Mouse (Mus musculus) layer of hippocampus, adult 18-20 months (tissue): ENCODE results near the gene Tmem268. TPM values are rescaled to one million over a fixed set of nuclear protein-coding genes. Genes with fewer than 3 reads are reported as not detected.

Experiments used
- DNase-seq, 2 experiments: peaks; one replicate each; pipeline ENCODE4 v3.0.0; 2022; ENCODE audit warnings: low spot score in 2 of 2
- total RNA-seq, 2 experiments: library from RNA; stranded (reverse); gene quantifications; 2 replicates each; pipeline ENCODE4 v1.2.3; 2021

Gene Tmem268
- total RNA-seq, 2 experiments from 2014 or later: 7.4 to 7.5 TPM

- no peak for DNase-seq
These were observed 4.0 kb upstream of the Tmem268 start for GRCm38 (mm10) chr4:63554616-63555015.

- no peak for DNase-seq
These were observed 3.5 kb upstream of the Tmem268 start for GRCm38 (mm10) chr4:63555111-63555510.

DNA sequence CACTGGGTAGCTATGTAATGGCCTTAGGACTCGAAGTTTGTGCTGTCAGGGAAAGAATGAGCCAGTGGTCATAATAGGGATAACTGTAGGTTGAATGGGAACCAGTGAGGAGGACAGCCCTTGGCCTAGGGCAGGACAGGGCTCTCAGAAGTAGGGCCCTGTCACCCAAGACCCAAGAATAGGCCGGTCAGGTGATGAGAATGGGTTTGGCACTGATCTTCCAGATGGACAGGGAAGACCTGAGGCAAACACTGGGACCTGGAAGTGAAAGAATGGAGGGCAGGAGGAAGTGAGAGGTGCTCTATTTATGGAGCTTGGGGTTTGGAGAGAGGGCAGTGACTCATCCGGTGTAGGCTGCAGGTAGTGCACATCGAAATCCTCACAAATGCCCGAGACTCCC is 1.9 kb upstream of the Tmem268 start:
- DNase-seq: no peak

DNA sequence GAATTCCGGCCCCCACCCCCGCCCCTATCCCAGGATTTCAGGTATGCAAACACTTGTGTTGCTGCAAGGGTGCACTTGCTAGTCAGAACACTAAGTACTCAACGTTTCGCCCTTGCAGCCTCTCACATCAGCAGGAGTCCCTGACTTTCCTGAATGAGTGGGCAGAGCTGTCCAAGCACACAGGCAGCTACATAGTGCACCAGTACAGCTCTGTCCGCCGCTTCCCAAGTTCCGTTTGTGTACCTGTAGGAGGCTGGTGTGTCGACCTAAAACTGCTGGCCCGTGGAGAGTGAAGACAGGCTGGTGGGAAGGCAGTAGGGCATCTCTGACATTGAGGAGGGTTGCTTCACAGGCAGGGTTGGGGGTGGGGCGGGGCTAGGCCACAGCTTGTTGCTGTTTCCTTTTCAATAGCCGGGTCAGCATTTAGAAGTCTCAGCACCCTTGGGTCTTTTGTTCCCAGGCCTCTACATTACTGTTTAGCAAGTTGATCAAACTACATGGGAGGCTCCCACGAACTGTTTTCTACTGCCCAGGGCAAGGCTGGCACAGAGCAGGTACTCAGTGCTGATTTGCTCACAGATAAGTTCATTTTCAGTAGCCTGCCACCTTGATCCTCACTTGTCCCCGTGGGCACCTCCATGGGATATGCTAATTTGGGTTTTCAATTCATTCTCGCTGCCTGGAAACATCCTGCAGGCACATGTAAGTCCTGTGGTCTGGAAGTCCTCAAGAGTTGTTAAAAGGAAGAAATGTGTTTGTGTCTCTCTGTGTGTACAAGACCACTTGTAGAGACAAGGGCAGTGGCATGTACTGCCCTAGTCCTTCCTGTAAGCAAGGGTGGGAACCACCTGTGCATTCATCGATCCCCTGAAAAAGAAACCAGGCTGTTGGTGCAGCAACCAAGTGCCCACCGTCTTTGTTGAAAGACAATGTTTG is 1.2 kb upstream of the Tmem268 start:
- DNase-seq: no peak

GRCm38 (mm10) chr4:63559127-63559697 is 631 bp downstream of the Tmem268 start:
- DNase-seq: no peak

DNA sequence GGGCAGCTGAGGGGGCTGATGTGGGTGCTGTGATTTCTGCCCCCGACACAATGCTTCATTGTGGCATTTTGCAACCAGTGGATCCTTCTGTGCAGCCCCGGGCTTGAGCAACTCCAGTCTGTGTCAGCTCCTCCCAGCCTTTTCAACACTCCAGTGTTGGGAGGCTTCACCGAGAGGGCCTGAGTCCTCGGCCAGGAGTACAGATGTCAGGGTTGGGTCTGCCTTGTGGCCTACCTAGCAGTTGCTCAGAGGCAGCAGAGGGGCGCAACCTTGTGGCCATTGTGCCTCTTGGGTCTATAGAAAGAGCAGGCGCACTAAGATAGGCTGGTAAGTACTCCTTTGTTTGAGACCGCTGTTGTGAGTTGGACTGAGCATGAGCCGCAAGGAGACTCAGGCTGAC is 1.5 kb downstream of the Tmem268 start:
- DNase-seq: no peak

DNA sequence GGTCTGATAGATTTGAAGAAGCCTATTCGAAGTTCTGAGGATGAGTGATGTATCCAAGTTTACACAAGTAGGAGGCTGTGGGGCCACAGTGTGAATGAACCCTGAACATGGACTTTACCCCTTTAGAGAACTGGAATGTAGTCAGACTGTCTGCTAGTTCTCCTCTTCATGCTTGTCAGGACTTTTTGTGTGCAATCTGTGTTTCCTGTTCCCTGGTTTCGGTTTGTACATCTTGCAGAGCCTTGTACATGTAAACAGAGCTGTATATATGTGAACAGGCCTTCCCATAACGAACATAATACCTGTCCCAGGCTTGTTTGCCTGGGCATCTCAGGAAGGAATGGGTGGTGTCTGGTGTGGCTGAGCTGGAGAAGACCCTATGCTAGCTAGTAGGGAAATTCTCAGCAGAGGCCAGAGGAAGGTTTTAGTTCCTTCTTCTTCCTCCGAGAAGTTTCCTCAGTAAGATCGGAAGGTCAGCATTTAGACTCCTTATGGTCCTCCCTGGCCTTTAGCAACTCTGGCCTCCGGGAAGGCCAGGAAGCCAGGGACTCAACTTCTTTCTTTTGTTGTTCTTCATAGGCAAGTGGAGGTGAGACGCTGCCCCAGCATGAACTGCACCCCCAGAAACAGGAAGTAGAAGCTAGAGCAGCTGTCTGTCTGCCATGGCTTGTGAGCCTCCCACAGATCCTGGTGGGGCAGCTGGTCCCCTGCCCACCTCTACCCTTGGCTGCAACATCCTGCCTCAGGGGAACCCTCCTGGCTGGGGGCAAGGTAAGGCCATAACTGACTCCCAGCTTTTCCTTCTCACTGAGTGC is 3.5 kb downstream of the Tmem268 start:
- DNase-seq: no peak

DNA sequence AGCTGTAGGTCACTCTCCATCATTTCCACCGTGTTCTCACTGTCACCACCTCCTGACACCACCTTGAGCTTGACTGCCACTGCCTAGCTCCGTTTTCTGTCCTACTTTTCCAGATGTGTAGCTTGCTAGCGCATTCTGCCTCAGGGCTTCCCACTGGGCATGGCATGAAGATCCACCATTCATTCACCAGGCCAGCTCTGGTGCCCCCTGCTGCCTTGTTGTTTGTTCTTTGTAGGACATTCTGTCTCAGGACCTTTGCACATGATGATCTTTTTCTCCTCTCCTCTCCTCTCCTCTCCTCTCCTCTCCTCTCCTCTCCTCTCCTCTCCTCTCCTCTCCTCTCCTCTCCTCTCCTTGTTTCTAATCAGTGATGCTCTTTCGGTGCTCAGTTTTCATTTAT is 4.2 kb downstream of the Tmem268 start:
- no peak for DNase-seq

- DNase-seq: no peak
These were observed 9.3 kb downstream of the Tmem268 start for GRCm38 (mm10) chr4:63567712-63568390.

GRCm38 (mm10) chr4:63569322-63569721 is 10.7 kb downstream of the Tmem268 start:
- DNase-seq: no peak

GRCm38 (mm10) chr4:63570208-63570781 is 11.7 kb downstream of the Tmem268 start:
- no peak for DNase-seq

GRCm38 (mm10) chr4:63572621-63573020 is 14.0 kb downstream of the Tmem268 start:
- DNase-seq: no peak

DNA sequence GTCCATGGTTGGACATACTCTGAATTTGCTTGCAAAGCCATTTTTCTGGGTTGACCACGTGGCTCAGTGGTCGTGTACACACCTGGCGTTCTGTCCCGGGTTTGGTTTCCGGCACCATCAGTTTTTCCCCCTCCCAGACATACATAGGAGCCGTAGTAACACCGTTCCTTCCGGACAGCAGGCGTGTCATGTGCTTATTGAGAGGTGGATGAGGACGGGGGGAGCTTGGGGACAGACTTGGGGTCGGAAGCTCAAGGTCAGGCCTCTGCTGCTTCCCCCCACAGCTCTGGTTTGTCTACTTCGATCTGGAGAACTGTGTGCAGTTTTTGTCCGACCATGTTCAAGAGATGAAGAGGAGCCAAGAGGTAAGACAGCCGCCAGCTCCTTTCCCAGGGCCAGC is 21.1 kb downstream of the Tmem268 start:
- no peak for DNase-seq

GRCm38 (mm10) chr4:63580078-63580477 is 21.5 kb downstream of the Tmem268 start:
- no peak for DNase-seq

DNA sequence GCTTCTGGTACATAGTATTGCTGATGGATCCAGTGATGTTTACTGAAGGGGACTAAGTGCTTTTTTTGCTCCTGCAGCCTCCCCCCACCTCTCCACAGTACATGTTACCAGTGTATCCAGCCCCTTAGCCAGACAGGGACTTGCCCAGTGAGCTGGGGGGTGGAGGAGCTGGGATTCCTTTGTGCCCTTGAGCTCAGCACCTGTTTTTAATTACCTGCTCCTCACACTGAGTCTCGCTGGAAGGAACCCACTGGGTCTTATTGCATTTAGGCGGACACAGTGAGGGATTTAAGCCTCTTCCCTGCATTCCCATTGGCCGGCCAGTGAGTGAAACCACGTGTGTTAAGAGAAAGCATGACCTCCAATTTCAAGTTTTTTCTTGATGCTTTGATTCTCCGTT is 24.0 kb downstream of the Tmem268 start:
- no peak for DNase-seq

- DNase-seq: no peak
These were observed 26.6 kb downstream of the Tmem268 start for GRCm38 (mm10) chr4:63585216-63585615.

DNA sequence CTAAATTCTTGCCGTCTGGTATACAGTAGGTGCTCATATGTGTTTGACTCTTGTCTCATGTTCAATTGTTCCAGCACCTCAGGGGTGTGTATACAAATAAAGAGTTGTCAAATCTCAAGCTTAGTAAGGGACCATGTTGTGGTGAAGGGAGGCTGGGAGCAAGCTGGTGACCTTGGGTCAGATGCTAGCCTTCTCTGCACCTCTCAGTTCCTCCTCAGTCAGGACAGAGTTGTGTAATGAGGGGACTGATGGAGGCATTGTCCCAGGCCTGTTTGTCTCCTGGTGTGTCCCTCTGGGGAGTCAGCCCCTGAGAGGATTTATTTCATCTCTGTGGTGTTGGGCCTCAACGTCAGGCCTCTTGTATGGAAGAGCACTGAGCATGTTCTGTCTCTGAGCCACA is 27.7 kb downstream of the Tmem268 start:
- no peak for DNase-seq

GRCm38 (mm10) chr4:63589987-63590386 is 31.4 kb downstream of the Tmem268 start:
- no peak for DNase-seq

- DNase-seq: no peak
These were observed 32.0 kb downstream of the Tmem268 start for GRCm38 (mm10) chr4:63590538-63590937.

GRCm38 (mm10) chr4:63594459-63595110 is 36.0 kb downstream of the Tmem268 start:
- DNase-seq: no peak
